Mouse (Mus musculus) spleen, adult 10 weeks (tissue): ENCODE data around the gene Smim12. TPM values are rescaled to one million over a fixed set of nuclear protein-coding genes. Genes with fewer than 3 reads are reported as not detected.

Source experiments
- polyA plus RNA-seq: library from polyadenylated mRNA; stranded (reverse); fragments of 350-450 nt; fragmentation: Illumina TruSeq; extraction: RNeasy Lipid Tissue Mini Kit (QIAGEN cat#74804); gene quantifications from one replicate; pipeline ENCODE4 v1.2.3, GENCODE M21; 2015; ENCODE audit warnings: low replicate concordance; ENCODE audit not compliant: insufficient read depth

The Smim12 gene
- polyA plus RNA-seq: 18.3 TPM

GRCm38 (mm10) chr4:127243552-127243951 is at the start of gene Smim12:
TSS of gene Smim12 (plus strand) at chr4:127243784.

Other genes with a start within 250 kb of the Smim12 start
- 752 TPM for gene Sfpq, start 222.5 kb upstream of the Smim12 start, polyA plus RNA-seq
- gene Zmym1, start 182.6 kb upstream of the Smim12 start, polyA plus RNA-seq: 17.6 TPM
- 55.3 TPM for gene Zmym6, start 166.4 kb upstream of the Smim12 start, polyA plus RNA-seq
- gene Tmem35b, start 120.1 kb upstream of the Smim12 start, polyA plus RNA-seq: 18.9 TPM
- gene Dlgap3, start 74.6 kb upstream of the Smim12 start, polyA plus RNA-seq: not detected
- 3.5 TPM for gene Gja4, start 70.3 kb downstream of the Smim12 start, polyA plus RNA-seq
- not detected for gene Gjb3, start 87.1 kb downstream of the Smim12 start, polyA plus RNA-seq
- not detected for gene Gjb4, start 110.3 kb downstream of the Smim12 start, polyA plus RNA-seq
- not detected for gene Gjb5, start 114.4 kb downstream of the Smim12 start, polyA plus RNA-seq